Mouse (Mus musculus) liver, embryonic 14.5 days (tissue): ENCODE results near the gene Plcl2. TPM values are rescaled to one million over a fixed set of nuclear protein-coding genes. Genes with fewer than 3 reads are reported as not detected.

Experiments used
- ATAC-seq: fragments of 200-750 bp; cut with Nextera tagmentation; 2 replicates; pipeline ENCODE4 v1.8.0; 2017; ENCODE audit warnings: moderate number of reproducible peaks, mild to moderate bottlenecking, moderate library complexity; ENCODE audit not compliant: insufficient read depth
- DNase-seq, 3 experiments: peaks; one replicate each; pipeline ENCODE4 v3.0.0-alpha.2; 2012 to 2013; ENCODE audit warnings: low read depth in 3 of 3, low spot score in 3 of 3
- H3K27ac ChIP-seq: fragments of 300-500 bp; sonication (generic); 2 replicates; pipeline ENCODE4 v1.5.1; 2014; ENCODE audit warnings: moderate library complexity, mild to moderate bottlenecking, control low read depth, inconsistent platforms
- H3K27me3 ChIP-seq: fragments of 300-500 bp; sonication (generic); 2 replicates; pipeline ENCODE4 v1.6.1; 2014; ENCODE audit warnings: mild to moderate bottlenecking, low read length, moderate library complexity; ENCODE audit not compliant: control insufficient read depth, insufficient read depth
- H3K36me3 ChIP-seq: fragments of 300-500 bp; sonication (generic); replicated peaks from 2 replicates; pipeline ENCODE4 v1.6.1; 2014; ENCODE audit warnings: low read depth; ENCODE audit not compliant: control insufficient read depth, insufficient read depth
- H3K4me1 ChIP-seq, 2 experiments: fragments of 200-500 bp in 1 of 2; fragments of 300-500 bp in 1 of 2; sonication (generic) in 1 of 2; replicated peaks; 2 replicates each; pipeline ENCODE4 v1.6.1; 2012 to 2014; ENCODE audit warnings: antibody characterized with exemption in 1 of 2, inconsistent platforms in 1 of 2, low read length in 1 of 2; ENCODE audit not compliant: control insufficient read depth in 2 of 2, insufficient read depth in 2 of 2
- H3K4me2 ChIP-seq: fragments of 300-500 bp; sonication (generic); 2 replicates; pipeline ENCODE4 v1.6.1; 2014; ENCODE audit warnings: low read depth, mild to moderate bottlenecking, control low read depth, moderate library complexity
- H3K4me3 ChIP-seq, 2 experiments: fragments of 200-500 bp in 1 of 2; fragments of 300-500 bp in 1 of 2; sonication (generic) in 1 of 2; 2 replicates each; pipeline ENCODE4 v1.5.1; 2012 to 2014; ENCODE audit warnings: low read depth in 2 of 2, low read length in 2 of 2, mild to moderate bottlenecking in 2 of 2, control low read depth in 1 of 2, inconsistent platforms in 1 of 2, moderate library complexity in 1 of 2; ENCODE audit not compliant: insufficient read depth in 1 of 2
- H3K9ac ChIP-seq: fragments of 300-500 bp; sonication (generic); replicated peaks from 2 replicates; pipeline ENCODE4 v1.6.1; 2014; ENCODE audit warnings: mild to moderate bottlenecking, control low read depth, moderate library complexity
- H3K9me3 ChIP-seq: fragments of 300-500 bp; sonication (generic); 2 replicates; pipeline ENCODE4 v1.6.1; 2016; ENCODE audit warnings: low read length, mixed read lengths; ENCODE audit not compliant: control insufficient read depth
- CTCF ChIP-seq: IDR thresholded peaks from 2 replicates; pipeline ENCODE4 v1.5.1; 2016; ENCODE audit warnings: antibody characterized with exemption, low read depth, control low read depth
- EP300 ChIP-seq: IDR thresholded peaks from 2 replicates; pipeline ENCODE4 v1.6.1; 2016; ENCODE audit warnings: antibody characterized with exemption, low read depth
- WGBS: fragments of 180-500 bp; shearing (Covaris S2); extraction: QIAGEN DNeasy Blood & Tissue Kit; methylation state at CpG from one replicate; pipeline ENCODE4 v1.1.7; 2014; ENCODE audit not compliant: insufficient replicate concordance; 5-methylcytosine and 5-hydroxymethylcytosine counted together
- polyA plus RNA-seq, 2 experiments: library from polyadenylated mRNA; depleted of rRNA in 1 of 2; stranded (reverse) in 1 of 2; unstranded in 1 of 2; fragments of >200 nt; fragmentation: Nextera tagmentation in 1 of 2; extraction: Ambion mirVana in 1 of 2; gene quantifications; 2 replicates each; pipeline versions ENCODE4 v1.2.1 to v1.2.3; 2012 to 2014

The Plcl2 gene
- polyA plus RNA-seq, 2 experiments: 1.2 to 1.9 TPM

- H3K36me3 ChIP-seq: no peaks in the 10 kb centered on the region
- no peak overlapping the region for H3K4me3 ChIP-seq
- H3K9me3 ChIP-seq: no peaks in the 10 kb centered on the region
- 48% methylated on average over 7 of the region's 7 CpGs for WGBS
- H3K4me1 ChIP-seq: no peaks in the 10 kb centered on the region
- no peak for ATAC-seq
- no peak for DNase-seq
- no peak overlapping the region for H3K27ac ChIP-seq
- no peak overlapping the region for H3K9ac ChIP-seq
- H3K4me2 ChIP-seq: no peak overlapping the region
- TF ChIP-seq CTCF: no peak
- no peak for TF ChIP-seq EP300
- no peaks in the 10 kb centered on the region for H3K27me3 ChIP-seq
Observed at GRCm38 (mm10) chr17:50483700-50484099, 25.5 kb upstream of the Plcl2 start.

GRCm38 (mm10) chr17:50484981-50485380, 24.2 kb upstream of the Plcl2 start:
- no peak overlapping the region for H3K27ac ChIP-seq
- H3K4me1 ChIP-seq: no peaks in the 10 kb centered on the region
- TF ChIP-seq CTCF (no peak), EP300 (no peak)
- no peak overlapping the region for H3K4me3 ChIP-seq
- no peaks in the 10 kb centered on the region for H3K36me3 ChIP-seq
- H3K9ac ChIP-seq: no peak overlapping the region
- H3K4me2 ChIP-seq: no peak overlapping the region
- DNase-seq (no peak), ATAC-seq (no peak)
- 55% methylated on average over 5 of the region's 5 CpGs for WGBS
- no peaks in the 10 kb centered on the region for H3K27me3 ChIP-seq
- H3K9me3 ChIP-seq: no peaks in the 10 kb centered on the region

GRCm38 (mm10) chr17:50487058-50487618, 22.1 kb upstream of the Plcl2 start:
- no peak overlapping the region for H3K9ac ChIP-seq
- H3K4me2 ChIP-seq: no peak overlapping the region
- no peaks in the 10 kb centered on the region for H3K36me3 ChIP-seq
- no peak overlapping the region for H3K27ac ChIP-seq
- no peaks in the 10 kb centered on the region for H3K27me3 ChIP-seq
- TF ChIP-seq CTCF: no peak
- TF ChIP-seq EP300: no peak
- no peaks in the 10 kb centered on the region for H3K4me1 ChIP-seq
- H3K9me3 ChIP-seq: no peaks in the 10 kb centered on the region
- H3K4me3 ChIP-seq: no peak overlapping the region
- no peak for DNase-seq
- WGBS: 69% methylated on average over 1 of the region's 1 CpGs
- ATAC-seq: no peak

GRCm38 (mm10) chr17:50487670-50488069, 21.5 kb upstream of the Plcl2 start:
- 73% methylated on average over 3 of the region's 3 CpGs for WGBS
- no peak overlapping the region for H3K9ac ChIP-seq
- no peak overlapping the region for H3K4me2 ChIP-seq
- no peak for DNase-seq
- H3K36me3 ChIP-seq: no peaks in the 10 kb centered on the region
- no peak for ATAC-seq
- H3K4me3 ChIP-seq: no peak overlapping the region
- no peaks in the 10 kb centered on the region for H3K27me3 ChIP-seq
- TF ChIP-seq CTCF (no peak), EP300 (no peak)
- no peaks in the 10 kb centered on the region for H3K9me3 ChIP-seq
- H3K27ac ChIP-seq: no peak overlapping the region
- H3K4me1 ChIP-seq: no peaks in the 10 kb centered on the region

GRCm38 (mm10) chr17:50488406-50488805, 20.8 kb upstream of the Plcl2 start:
- Histone ChIP-seq H3K9ac (no peak overlapping the region), H3K27me3 (no peaks in the 10 kb centered on the region), H3K9me3 (no peaks in the 10 kb centered on the region), H3K4me2 (no peak overlapping the region), H3K4me3 (no peak overlapping the region), H3K4me1 (no peaks in the 10 kb centered on the region), H3K27ac (no peak overlapping the region), H3K36me3 (no peaks in the 10 kb centered on the region)
- no peak for DNase-seq
- no peak for ATAC-seq
- 51% methylated on average over 3 of the region's 3 CpGs for WGBS
- no peak for TF ChIP-seq EP300
- TF ChIP-seq CTCF: no peak
